Mouse (Mus musculus): ENCODE measurements at regions not wholly inside any gene's neighbourhood (a gene's known extent, or its start where the extent isn't known, plus 50 kb on each side); places are given as distances from the start of the nearest gene placed in this dataset.
A peak's percentile ranks its signal among the peaks of the same experiment; 100 is the strongest.

DNA sequence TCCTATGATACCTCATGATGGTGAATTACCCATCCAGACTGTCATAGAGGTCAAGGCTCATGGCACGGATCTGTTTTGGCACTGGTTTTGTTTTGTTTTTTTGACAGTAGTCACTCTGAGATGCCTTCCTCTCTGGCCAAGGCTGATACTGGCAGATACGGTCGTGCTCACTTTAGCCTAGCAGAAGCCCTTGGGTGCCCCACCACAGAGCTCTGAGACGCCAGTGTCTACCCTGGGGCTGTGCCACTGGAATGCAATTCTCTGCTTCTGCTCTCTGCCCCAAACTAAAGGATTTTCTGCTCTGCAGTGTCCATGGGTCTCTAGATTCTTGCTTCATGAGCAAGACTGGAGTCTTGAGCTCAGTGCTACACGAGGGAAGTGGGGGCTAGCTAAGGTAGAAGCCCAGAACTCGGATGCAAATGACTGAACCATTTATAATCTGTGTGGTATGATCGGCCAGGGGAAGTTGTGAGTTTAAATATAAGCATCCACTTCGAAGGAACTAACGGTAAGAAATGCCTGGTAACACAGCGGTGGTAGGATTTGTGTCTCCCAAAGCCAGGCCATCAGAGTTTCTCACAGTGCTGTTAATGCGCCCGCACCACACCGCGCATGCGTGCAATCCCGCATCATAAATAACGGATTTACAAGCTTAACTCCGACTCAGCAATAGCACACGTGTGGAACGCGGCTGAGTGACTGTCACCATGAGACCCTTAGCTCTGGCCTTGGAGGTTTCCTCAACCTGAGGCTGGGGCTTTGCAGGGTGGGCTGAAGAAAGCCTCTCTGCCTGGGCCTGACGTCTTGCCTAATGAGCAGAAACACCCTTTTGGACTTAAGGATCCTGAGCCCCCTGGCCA is 177.6 kb downstream of the Bcl11a start:
- 85% methylated on average over 22 of the region's 22 CpGs for WGBS
- Histone ChIP-seq H3K4me3 (no peak overlapping the region), H3K9me3 (no peaks in the 10 kb centered on the region), H3K4me2 (no peak overlapping the region), H3K27me3 (no peaks in the 10 kb centered on the region), H3K36me3 (no peaks in the 10 kb centered on the region), H3K27ac (no peak overlapping the region), H3K9ac (no peak overlapping the region), H3K4me1 (0 out of 2 replicates have a peak, but pooled peaks cover under 1% of the 10 kb centered on the region)
- ATAC-seq (ENCODE audit: insufficient number of reproducible peaks, insufficient read depth, low FRiP score, low TSS enrichment, low read depth) = no peak

- no peaks in the 10 kb centered on the region for H3K9me3 ChIP-seq
- no peak overlapping the region for H3K9ac ChIP-seq
- no peaks in the 10 kb centered on the region for H3K36me3 ChIP-seq
- H3K4me2 ChIP-seq = no peak overlapping the region
- no peak overlapping the region for H3K4me3 ChIP-seq
- no peak for ATAC-seq (ENCODE audit: insufficient number of reproducible peaks, insufficient read depth, low FRiP score, low TSS enrichment, low read depth)
- no peaks in the 10 kb centered on the region for H3K27me3 ChIP-seq
- H3K27ac ChIP-seq = no peak overlapping the region
- no peaks in the 10 kb centered on the region for H3K4me1 ChIP-seq
Observed at GRCm38 (mm10) chr11:24257741-24258140, 179.9 kb downstream of the Bcl11a start.

DNA sequence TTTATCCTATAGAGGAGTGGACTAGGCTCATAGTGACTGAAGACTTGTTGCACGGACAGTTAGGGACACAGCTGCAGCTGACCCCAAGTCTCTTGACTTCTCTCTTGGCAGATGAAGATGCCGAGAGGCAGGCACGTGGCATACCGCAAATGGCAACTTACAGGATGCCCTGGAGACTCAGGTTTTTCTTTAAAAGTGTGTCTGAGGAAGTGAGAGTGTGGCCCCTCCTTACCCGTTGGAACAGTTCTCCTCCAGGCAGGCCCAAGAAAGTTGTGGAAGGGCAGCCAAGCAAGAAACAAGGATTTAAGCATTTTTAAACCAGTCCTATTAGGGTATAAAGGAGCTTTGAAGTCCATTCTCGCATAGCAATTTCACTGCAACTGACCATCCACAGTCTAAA is 180.5 kb downstream of the Bcl11a start:
- Histone ChIP-seq H3K36me3 (no peaks in the 10 kb centered on the region), H3K9ac (no peak overlapping the region), H3K4me3 (no peak overlapping the region), H3K27ac (no peak overlapping the region), H3K4me1 (no peaks in the 10 kb centered on the region), H3K27me3 (no peaks in the 10 kb centered on the region), H3K4me2 (no peak overlapping the region), H3K9me3 (no peaks in the 10 kb centered on the region)
- no peak for ATAC-seq (ENCODE audit: insufficient number of reproducible peaks, insufficient read depth, low FRiP score, low TSS enrichment, low read depth)
- WGBS = 79% methylated on average over 6 of the region's 6 CpGs

GRCm38 (mm10) chr11:24259668-24260067 is 181.8 kb downstream of the Bcl11a start:
- 80% methylated on average over 2 of the region's 2 CpGs for WGBS
- no peak for ATAC-seq (ENCODE audit: insufficient number of reproducible peaks, insufficient read depth, low FRiP score, low TSS enrichment, low read depth)
- H3K9ac ChIP-seq = no peak overlapping the region

DNA sequence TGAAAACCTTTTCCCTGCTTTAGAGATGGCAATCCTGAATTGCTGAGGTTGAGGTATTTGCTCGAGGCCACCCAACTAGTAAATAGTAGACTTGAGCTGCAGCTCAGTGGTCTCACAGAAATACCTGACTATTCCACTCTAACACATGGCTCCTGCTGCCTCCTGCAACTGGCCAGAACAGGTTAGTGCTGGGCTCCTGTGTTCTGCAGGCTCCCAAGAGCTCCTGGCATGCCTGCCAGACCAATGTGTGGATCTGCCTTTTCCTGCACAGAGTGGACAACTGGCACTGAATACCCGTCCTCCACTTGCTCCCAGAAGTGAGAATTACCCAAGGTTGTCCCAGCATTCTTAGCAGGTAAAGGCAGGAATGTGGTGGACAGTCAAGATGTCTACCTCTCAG is 191.2 kb downstream of the Bcl11a start:
- Histone ChIP-seq H3K4me1 (no peaks in the 10 kb centered on the region), H3K36me3 (no peaks in the 10 kb centered on the region), H3K4me2 (no peak overlapping the region), H3K9ac (no peak overlapping the region), H3K27me3 (no peaks in the 10 kb centered on the region), H3K27ac (no peak overlapping the region), H3K9me3 (no peaks in the 10 kb centered on the region), H3K4me3 (no peak overlapping the region)
- no peak for ATAC-seq (ENCODE audit: insufficient number of reproducible peaks, insufficient read depth, low FRiP score, low TSS enrichment, low read depth)
- WGBS = 69% methylated on average over 2 of the region's 2 CpGs

More at GRCm38 (mm10) chr11:24259668-24260067, 181.8 kb downstream of the Bcl11a start:
- Histone ChIP-seq H3K27ac (no peak overlapping the region), H3K4me2 (no peak overlapping the region), H3K9me3 (no peaks in the 10 kb centered on the region), H3K36me3 (no peaks in the 10 kb centered on the region), H3K4me3 (no peak overlapping the region), H3K27me3 (no peaks in the 10 kb centered on the region), H3K4me1 (no peaks in the 10 kb centered on the region)

GRCm38 (mm10) chr11:24281628-24282027 is 203.8 kb downstream of the Bcl11a start:
- H3K9ac ChIP-seq = no peak overlapping the region
- no peak for ATAC-seq (ENCODE audit: insufficient number of reproducible peaks, insufficient read depth, low FRiP score, low TSS enrichment, low read depth)
- H3K27ac ChIP-seq = no peak overlapping the region
- WGBS = 90% methylated on average over 5 of the region's 5 CpGs
- no peak overlapping the region for H3K4me2 ChIP-seq
- H3K4me3 ChIP-seq = no peak overlapping the region
- H3K27me3 ChIP-seq = peaks cover 7% of the 10 kb centered on the region
- no peaks in the 10 kb centered on the region for H3K36me3 ChIP-seq
- H3K4me1 ChIP-seq = peaks cover 12% of the 10 kb centered on the region
- no peaks in the 10 kb centered on the region for H3K9me3 ChIP-seq

- peaks cover 7% of the 10 kb centered on the region for H3K27me3 ChIP-seq
Observed at GRCm38 (mm10) chr11:24282556-24282955, 204.7 kb downstream of the Bcl11a start.

DNA sequence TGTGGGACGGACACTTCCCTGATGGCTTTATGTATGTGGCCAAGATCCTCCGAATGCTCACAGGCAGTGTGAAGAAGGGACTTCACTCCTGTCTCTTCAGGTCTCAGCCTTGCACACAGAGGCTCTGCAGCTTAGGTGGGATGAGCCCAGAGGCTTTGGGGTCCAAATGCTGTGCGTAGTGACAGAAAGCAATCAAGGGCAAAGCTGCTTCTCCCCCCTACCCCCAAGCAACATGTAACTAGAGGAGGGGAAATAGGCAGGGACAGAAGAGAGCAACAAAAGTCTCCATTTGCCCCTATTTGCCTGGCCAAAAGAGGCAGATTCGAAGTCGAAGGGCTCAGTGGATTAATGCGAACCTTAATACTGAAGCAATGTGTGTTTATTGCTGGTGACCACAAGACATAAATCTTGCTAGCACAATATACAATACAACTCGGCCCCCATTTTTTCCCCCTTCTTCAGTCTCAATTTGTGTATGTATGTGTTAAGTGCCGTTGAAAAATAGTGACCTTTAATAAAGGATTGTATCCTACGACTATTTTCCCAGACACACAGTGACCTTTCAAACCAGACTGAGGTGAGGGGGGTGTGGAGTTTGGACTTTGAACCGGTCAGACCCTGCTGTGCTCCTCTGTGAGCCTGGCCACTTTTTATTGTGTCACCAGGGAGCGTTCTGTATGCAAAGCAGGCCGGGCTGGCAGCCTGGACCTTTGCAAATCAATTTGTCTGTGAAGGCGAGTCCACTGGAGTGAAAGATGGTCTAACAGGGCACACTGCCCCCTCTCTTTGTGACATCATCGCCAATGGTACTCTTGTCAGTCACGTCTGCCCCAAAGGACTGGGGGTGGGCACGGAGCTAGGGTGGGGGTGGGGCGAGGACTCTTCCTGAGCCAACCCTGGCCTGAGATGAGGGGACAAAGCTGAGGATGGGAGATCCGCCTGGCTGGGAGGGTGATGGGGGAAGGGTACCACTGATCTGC is 208.6 kb downstream of the Bcl11a start:
- H3K9ac ChIP-seq = no peak overlapping the region
- H3K4me3 ChIP-seq = no peak overlapping the region
- H3K9me3 ChIP-seq = no peaks in the 10 kb centered on the region
- 26% methylated on average over 18 of the region's 18 CpGs for WGBS
- no peaks in the 10 kb centered on the region for H3K36me3 ChIP-seq
- no peak overlapping the region for H3K27ac ChIP-seq
- H3K4me1 ChIP-seq = peaks cover 15% of the 10 kb centered on the region
- peaks cover 7% of the 10 kb centered on the region for H3K27me3 ChIP-seq
- no peak for ATAC-seq (ENCODE audit: insufficient number of reproducible peaks, insufficient read depth, low FRiP score, low TSS enrichment, low read depth)
- H3K4me2 ChIP-seq = no peak overlapping the region

More at GRCm38 (mm10) chr11:24282556-24282955, 204.7 kb downstream of the Bcl11a start:
- no peak overlapping the region for H3K4me3 ChIP-seq
- peaks cover 15% of the 10 kb centered on the region for H3K4me1 ChIP-seq
- H3K27ac ChIP-seq = no peak overlapping the region
- no peak for ATAC-seq (ENCODE audit: insufficient number of reproducible peaks, insufficient read depth, low FRiP score, low TSS enrichment, low read depth)
- H3K9me3 ChIP-seq = no peaks in the 10 kb centered on the region
- H3K36me3 ChIP-seq = no peaks in the 10 kb centered on the region
- 47% methylated on average over 9 of the region's 9 CpGs for WGBS
- H3K9ac ChIP-seq = no peak overlapping the region
- H3K4me2 ChIP-seq = no peak overlapping the region

GRCm38 (mm10) chr11:24293209-24293608 is 215.4 kb downstream of the Bcl11a start:
- Histone ChIP-seq H3K4me1 (peaks cover 36% of the 10 kb centered on the region), H3K27ac (peak overlapping the region; percentile 68), H3K9ac (no peak overlapping the region), H3K4me2 (no peak overlapping the region), H3K27me3 (no peaks in the 10 kb centered on the region), H3K36me3 (no peaks in the 10 kb centered on the region), H3K9me3 (no peaks in the 10 kb centered on the region), H3K4me3 (no peak overlapping the region)
- no peak for ATAC-seq (ENCODE audit: insufficient number of reproducible peaks, insufficient read depth, low FRiP score, low TSS enrichment, low read depth)
- WGBS = 74% methylated on average over 3 of the region's 3 CpGs

- no peak for ATAC-seq (ENCODE audit: insufficient number of reproducible peaks, insufficient read depth, low FRiP score, low TSS enrichment, low read depth)
- H3K4me2 ChIP-seq = no peak overlapping the region
- H3K27ac ChIP-seq = peak overlapping the region; percentile 68
- 48% methylated on average over 7 of the region's 7 CpGs for WGBS
- no peak overlapping the region for H3K4me3 ChIP-seq
- no peaks in the 10 kb centered on the region for H3K9me3 ChIP-seq
- H3K27me3 ChIP-seq = no peaks in the 10 kb centered on the region
- H3K4me1 ChIP-seq = peaks cover 36% of the 10 kb centered on the region
- H3K9ac ChIP-seq = no peak overlapping the region
- H3K36me3 ChIP-seq = no peaks in the 10 kb centered on the region
Observed at GRCm38 (mm10) chr11:24293860-24294531, 216.1 kb downstream of the Bcl11a start.

DNA sequence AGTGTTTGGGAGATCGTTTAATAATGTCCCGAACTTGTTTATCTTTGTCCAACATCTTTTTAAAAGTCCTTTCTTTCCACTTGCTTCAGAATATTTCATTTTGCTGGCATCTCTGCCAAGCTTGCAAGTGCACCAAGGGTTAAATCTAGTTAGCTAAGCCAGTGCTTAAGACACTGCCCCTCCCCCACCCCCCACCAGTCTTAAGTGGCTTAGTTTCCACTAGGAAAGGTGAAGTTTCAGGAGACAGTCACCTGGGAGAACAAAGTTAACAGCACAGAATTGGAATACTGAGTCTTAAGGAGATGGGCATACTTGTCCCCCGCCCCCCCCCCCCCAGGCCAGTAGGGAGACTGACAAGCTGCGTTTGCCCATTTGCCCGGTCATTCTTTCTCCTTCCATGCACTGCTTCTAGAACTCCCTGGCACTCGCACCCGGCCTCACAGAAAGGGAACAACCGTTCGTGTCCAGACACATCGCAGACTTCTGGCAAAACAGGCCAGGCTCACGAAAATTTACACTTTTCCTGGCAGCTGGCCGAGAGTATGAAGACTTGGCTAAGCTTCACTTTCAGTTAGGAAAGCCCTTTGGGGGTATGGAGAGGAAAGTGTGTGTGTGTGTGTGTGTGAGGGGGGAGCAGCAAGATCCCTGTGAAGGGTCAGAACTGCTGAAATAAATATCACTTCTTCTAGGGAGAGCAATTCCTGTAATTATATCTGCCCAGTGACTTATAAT is 219.2 kb downstream of the Bcl11a start:
- Histone ChIP-seq H3K36me3 (no peaks in the 10 kb centered on the region), H3K9me3 (no peaks in the 10 kb centered on the region), H3K4me3 (no peak overlapping the region), H3K4me1 (peaks cover 36% of the 10 kb centered on the region), H3K9ac (no peak overlapping the region), H3K4me2 (peak overlapping the region; percentile 16), H3K27ac (peak overlapping the region; percentile 73), H3K27me3 (no peaks in the 10 kb centered on the region)
- peak; percentile 53; the same call in 1 of the 2 replicates for ATAC-seq (ENCODE audit: insufficient number of reproducible peaks, insufficient read depth, low FRiP score, low TSS enrichment, low read depth)
- WGBS = 20% methylated on average over 12 of the region's 12 CpGs
